8 mouse cellular contexts compared by ENCODE assay signal in genomic region chr3:89244158-89244981, GRCm38 (mm10). TPM values are rescaled to one million over a fixed set of nuclear protein-coding genes. Genes with fewer than 3 reads are reported as not detected.
DNase-seq lines count a peak whose midpoint lies in the region; ATAC-seq and TF ChIP-seq lines count a peak whose summit lies in the region.

No protein-coding gene starts in this region.

- peak overlapping the region; percentile 44 for H3ac ChIP-seq in myocyte (ENCODE audit: control insufficient read depth, insufficient read length)

- no peak for TF ChIP-seq POLR2A in myocyte (IDR thresholded peaks at IDR 0.05; ENCODE audit: insufficient read length, low read depth)

- peak; percentile 20 to 29; a peak in 2 of 4 replicates for ATAC-seq in hematopoietic stem cell, adult 5-6 weeks (replicated peaks in 1 of 2; ENCODE audit: insufficient read depth in 1 of 2, low FRiP score in 2 of 2, low TSS enrichment in 1 of 2, low read depth in 1 of 2, poor library complexity in 2 of 2, severe bottlenecking in 2 of 2)
- peak; percentile 15; the same call in 1 of the 2 replicates for ATAC-seq in limb, embryonic 11.5 days (ENCODE audit: insufficient number of reproducible peaks, low FRiP score, low TSS enrichment, low read depth)

- peaks cover 23% of the 10 kb centered on the region for H3K79me2 ChIP-seq in myocyte (ENCODE audit: control insufficient read depth, insufficient read depth)

- H3K4me1 ChIP-seq in limb, embryonic 11.5 days (ENCODE audit: control insufficient read depth, insufficient read depth, low read length), result peaks cover 25% of the 10 kb centered on the region

- peak overlapping the region; percentile 89 for H3K4me2 ChIP-seq in limb, embryonic 11.5 days (ENCODE audit: low read depth, severe bottlenecking)
- H3K4me2 ChIP-seq in myocyte (ENCODE audit: low read depth), result peak overlapping the region; percentile 61

- no peaks in the 10 kb centered on the region for H3K27me3 ChIP-seq in limb, embryonic 11.5 days (ENCODE audit: control insufficient read depth, insufficient read depth, low read length)
- H3K27me3 ChIP-seq in myocyte (ENCODE audit: control insufficient read depth, insufficient read depth, insufficient read length), result no peaks in the 10 kb centered on the region

- 10% methylated on average over 25 of the region's 25 CpGs for WGBS in limb, embryonic 11.5 days

- peak overlapping the region; percentile 78 for H3K4me3 ChIP-seq in limb, embryonic 11.5 days (ENCODE audit: low read depth, low read length)
- peak overlapping the region; percentile 90 for H3K4me3 ChIP-seq in myocyte

- no peaks in the 10 kb centered on the region; the same call in 1 of the 2 replicates for H3K36me3 ChIP-seq in limb, embryonic 11.5 days (ENCODE audit: control insufficient read depth, insufficient read depth, low read length)
- H3K36me3 ChIP-seq in myocyte (ENCODE audit: control insufficient read depth, insufficient read depth), result peaks cover 20% of the 10 kb centered on the region

- no peaks in the 10 kb centered on the region for H3K9me3 ChIP-seq in limb, embryonic 11.5 days (ENCODE audit: control insufficient read depth, low read length)

- DNase-seq in right cerebral cortex, postnatal 14 days, result peak; percentile 62
- no peak for DNase-seq in right cerebral cortex, adult 18-20 months
- DNase-seq in cerebellum, adult 8-10 months, result peak; percentile 59
- peak; percentile 38 for DNase-seq in limb, embryonic 11.5 days (ENCODE audit: low spot score)
- no peak for DNase-seq in ovary, postnatal 10 days (ENCODE audit: low spot score)
- DNase-seq in frontal cortex, postnatal 10 days (ENCODE audit: low spot score in 2 of 2), result no peak

- H3K9ac ChIP-seq in limb, embryonic 11.5 days (ENCODE audit: low read length), result peak overlapping the region; percentile 57

- H3K27ac ChIP-seq in limb, embryonic 11.5 days (replicated peaks; ENCODE audit: low read depth, low read length), result 0 out of 2 replicates have a peak overlapping the region, but pooled peaks have one; percentile 14

TF ChIP-seq in myocyte, 11 proteins besides CTCF, POLR2A, EP300 and RAD21:
- TF ChIP-seq E2F4 (IDR thresholded peaks at IDR 0.05; ENCODE audit: insufficient read depth) (no peak), MYOD1 (IDR thresholded peaks at IDR 0.05; ENCODE audit: control insufficient read depth in 1 of 3, insufficient read length in 2 of 3, low read depth in 2 of 3) (peak in 1 of 3 experiments; percentile 54), MYOG (IDR thresholded peaks at IDR 0.05; ENCODE audit: control insufficient read depth in 1 of 3, insufficient read depth in 1 of 3, insufficient read length in 2 of 3, low read depth in 2 of 3) (no peak)

RNA-seq across cellular contexts. Expression of gene Krtcap2, which starts 1.4 kb away (rescaled TPM):
- total RNA-seq in hematopoietic stem cell, adult 5-6 weeks (2017), result 108 and 186 TPM in 2 replicates
- 272 and 295 TPM in 2 replicates for polyA plus RNA-seq in limb, embryonic 11.5 days (2014; fragmentation: Nextera tagmentation; extraction: Ambion mirVana)
- polyA plus RNA-seq in myocyte (2012; fragmentation: generic; extraction: Trizol), result 371 TPM

RNA-seq across cellular contexts. Expression of gene Trim46, which starts 1.7 kb away (rescaled TPM):
- total RNA-seq in hematopoietic stem cell, adult 5-6 weeks (2017), result 3.4 and 3.8 TPM in 2 replicates
- 4.0 and 5.5 TPM in 2 replicates for polyA plus RNA-seq in limb, embryonic 11.5 days (2014; fragmentation: Nextera tagmentation; extraction: Ambion mirVana)
- 15.2 TPM for polyA plus RNA-seq in myocyte (2012; fragmentation: generic; extraction: Trizol)

RNA-seq across cellular contexts. Expression of gene Dpm3, which starts 14.8 kb away (rescaled TPM):
- 65.6 and 96.1 TPM in 2 replicates for total RNA-seq in hematopoietic stem cell, adult 5-6 weeks (2017)
- polyA plus RNA-seq in limb, embryonic 11.5 days (2014; fragmentation: Nextera tagmentation; extraction: Ambion mirVana), result 93.3 and 106 TPM in 2 replicates
- polyA plus RNA-seq in myocyte (2012; fragmentation: generic; extraction: Trizol), result 222 TPM

RNA-seq across cellular contexts. Expression of gene Muc1, which starts 15.5 kb away (rescaled TPM):
- 0.44 and 1.7 TPM in 2 replicates for total RNA-seq in hematopoietic stem cell, adult 5-6 weeks (2017)
- polyA plus RNA-seq in limb, embryonic 11.5 days (2014; fragmentation: Nextera tagmentation; extraction: Ambion mirVana), result 0.68 TPM in 1 of 2 replicates, not detected in the other
- 0.37 TPM for polyA plus RNA-seq in myocyte (2012; fragmentation: generic; extraction: Trizol)

RNA-seq across cellular contexts. Expression of gene Mtx1, which starts 17.5 kb away (rescaled TPM):
- total RNA-seq in hematopoietic stem cell, adult 5-6 weeks (2017), result 52.1 and 81.3 TPM in 2 replicates
- polyA plus RNA-seq in limb, embryonic 11.5 days (2014; fragmentation: Nextera tagmentation; extraction: Ambion mirVana), result 213 and 231 TPM in 2 replicates
- 114 TPM for polyA plus RNA-seq in myocyte (2012; fragmentation: generic; extraction: Trizol)

Comparison
In these comparisons a context has a peak if more than half of its experiments do, and no peak if none do; other contexts are left out.
1. DNase-seq: peak in right cerebral cortex, postnatal 14 days (single experiment), cerebellum, adult 8-10 months (single experiment) and limb, embryonic 11.5 days (single experiment); none in right cerebral cortex, adult 18-20 months (single experiment), ovary, postnatal 10 days (single experiment) and frontal cortex, postnatal 10 days (0 of 2).